Mouse (Mus musculus): ENCODE results near the gene Rexo1.

Gene Rexo1

DNA sequence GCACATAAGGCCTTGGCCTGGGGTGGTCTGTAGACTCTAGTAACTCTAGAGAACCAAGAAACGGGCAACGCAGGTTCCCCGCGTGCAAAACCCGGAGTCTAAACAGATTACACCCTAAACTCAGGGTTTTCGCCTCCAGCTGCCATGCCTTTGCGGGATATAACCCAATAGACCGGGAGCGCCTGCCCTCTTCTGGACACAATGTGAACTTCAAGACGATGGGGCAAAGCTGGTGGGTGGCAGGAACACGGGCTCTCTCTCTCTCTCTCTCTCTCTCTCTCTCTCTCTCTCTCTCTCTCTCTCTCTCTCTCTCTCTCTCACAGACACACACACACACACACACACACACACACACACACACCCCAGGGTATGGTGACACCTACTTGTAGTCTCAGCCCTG lies 55.1 kb downstream of the Rexo1 start:
- DNase-seq (ENCODE audit: inconsistent ontology term), result peak; percentile 56

DNA sequence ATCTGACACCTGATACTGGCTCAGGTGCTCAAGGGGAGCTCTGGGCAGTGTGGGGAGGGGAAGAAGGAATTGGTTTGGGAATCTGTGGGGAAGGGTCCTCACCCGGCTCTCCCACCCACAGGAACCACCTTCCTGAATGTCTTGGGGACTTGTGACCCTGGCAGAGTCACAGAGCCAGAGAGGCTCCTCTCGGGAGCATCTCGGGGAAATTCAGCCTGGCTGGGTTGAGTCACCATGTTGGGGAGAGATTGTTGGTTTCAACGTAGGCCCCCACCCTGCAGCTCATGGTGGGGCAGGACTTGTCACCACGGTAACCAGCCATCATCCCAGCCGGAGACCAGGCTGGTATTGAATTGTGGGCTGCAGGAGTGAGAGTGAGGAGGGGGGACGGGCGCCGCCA lies 56.6 kb downstream of the Rexo1 start:
- no peak for DNase-seq (ENCODE audit: inconsistent ontology term)

DNA sequence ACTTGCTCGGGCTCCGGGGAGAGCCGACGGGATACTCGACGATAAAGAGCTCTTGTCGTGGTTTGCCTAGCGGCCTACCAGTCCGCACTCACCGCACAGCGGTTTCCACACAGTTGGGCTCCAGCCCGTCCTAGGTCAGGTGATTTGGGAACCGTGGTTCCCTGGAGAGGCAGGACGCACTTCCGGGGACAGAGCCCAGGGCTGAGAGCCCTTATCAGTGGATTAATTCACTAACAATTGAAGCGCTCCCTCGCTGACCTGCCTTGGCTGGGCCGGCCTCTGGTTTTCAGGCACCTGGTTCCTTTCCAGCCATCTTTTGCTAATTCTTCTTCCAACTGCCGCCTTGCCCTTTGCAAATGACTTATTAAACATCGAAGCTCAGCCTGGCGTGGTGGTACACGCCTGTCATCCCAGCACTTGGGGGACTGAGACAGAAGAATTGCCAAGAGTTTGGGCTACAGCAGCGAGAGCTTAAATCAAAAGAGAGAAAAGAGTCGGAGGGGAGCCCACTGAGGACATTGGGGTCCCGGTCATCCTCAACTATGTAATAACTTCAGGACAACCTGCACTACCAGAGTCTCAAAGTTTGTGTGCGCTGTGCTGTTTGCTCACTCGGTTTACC lies 57.6 kb downstream of the Rexo1 start:
- DNase-seq (ENCODE audit: inconsistent ontology term), result no peak

DNA sequence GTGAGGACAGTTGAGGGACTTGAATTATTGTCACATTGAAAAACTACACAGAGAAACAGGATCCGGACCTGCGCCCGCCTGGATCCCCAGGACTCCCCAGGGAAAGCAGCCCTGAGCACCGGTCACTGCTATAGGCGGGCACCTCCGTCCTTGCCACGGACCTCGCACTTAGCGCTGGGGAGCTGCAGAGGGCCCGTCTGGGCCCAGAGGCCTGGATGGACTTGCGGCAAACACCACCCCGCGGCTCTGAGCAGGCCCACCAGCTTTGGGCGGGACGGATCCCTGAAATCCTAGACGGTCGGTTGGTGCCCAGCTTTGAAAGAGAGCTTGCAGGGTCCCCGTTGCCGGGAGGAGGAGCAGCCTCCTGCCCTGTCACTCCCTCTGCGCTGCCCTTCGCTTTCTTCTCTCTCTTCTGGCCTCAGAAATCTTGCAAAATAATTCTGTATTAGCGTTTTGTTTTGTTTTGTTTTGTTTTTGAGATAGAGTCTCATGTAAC lies 58.5 kb downstream of the Rexo1 start:
- DNase-seq (ENCODE audit: inconsistent ontology term), result no peak

DNA sequence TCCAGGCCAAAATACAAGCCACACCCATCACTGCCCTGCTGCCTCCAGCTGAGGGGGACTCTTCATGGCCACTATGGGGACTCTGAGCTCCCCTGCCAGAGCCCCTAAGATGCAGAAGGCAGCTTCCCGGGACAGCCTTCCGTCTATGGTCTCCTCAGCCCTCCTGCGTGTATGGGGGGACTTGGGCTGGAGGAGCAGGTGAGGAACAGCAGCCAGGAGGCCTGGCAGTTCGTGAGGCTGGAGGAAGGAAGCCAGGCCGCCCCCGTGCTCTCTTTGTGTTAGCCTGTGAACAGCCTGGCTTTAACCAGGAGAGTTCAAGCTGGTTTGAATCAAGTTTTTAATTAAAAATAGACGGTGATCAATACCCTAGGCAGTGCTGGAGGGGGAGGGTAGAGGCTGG lies 59.1 kb downstream of the Rexo1 start:
- no peak for DNase-seq (ENCODE audit: inconsistent ontology term)

DNA sequence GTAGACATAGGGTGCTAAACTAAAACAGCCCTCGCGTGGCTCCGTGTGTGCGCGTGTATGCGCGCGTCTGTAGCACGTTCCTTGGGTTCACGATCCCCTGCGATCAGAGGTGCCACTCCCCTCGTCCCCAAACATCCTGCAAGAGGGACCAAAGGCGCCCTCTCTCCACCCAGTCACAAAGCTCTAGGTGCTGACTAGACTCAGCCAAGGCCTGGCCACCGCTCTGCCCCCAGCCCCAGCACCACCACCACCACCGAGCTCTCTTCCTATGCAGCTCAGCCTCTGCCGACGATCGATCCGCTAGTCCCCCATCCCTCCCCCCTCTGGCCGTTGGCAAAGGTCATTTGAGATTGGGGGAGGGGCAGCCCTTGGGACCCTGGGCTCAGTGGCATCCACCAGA lies 64.9 kb downstream of the Rexo1 start:
- no peak for DNase-seq (ENCODE audit: inconsistent ontology term)

DNA sequence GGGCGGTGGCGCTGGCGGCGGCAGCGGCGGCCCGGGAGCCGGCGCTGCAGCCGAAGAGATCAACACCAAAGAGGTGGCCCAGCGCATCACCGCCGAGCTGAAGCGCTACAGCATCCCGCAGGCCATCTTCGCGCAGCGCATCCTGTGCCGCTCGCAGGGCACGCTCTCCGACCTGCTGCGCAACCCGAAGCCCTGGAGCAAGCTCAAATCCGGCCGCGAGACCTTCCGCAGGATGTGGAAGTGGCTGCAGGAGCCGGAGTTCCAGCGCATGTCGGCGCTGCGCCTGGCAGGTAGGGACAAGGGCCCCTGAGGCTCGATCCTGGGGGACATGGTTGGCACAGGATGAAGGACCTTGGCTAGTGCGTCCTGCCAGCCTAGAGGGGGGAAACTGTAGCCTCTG lies 65.5 kb downstream of the Rexo1 start:
- no peak for DNase-seq (ENCODE audit: inconsistent ontology term)

DNA sequence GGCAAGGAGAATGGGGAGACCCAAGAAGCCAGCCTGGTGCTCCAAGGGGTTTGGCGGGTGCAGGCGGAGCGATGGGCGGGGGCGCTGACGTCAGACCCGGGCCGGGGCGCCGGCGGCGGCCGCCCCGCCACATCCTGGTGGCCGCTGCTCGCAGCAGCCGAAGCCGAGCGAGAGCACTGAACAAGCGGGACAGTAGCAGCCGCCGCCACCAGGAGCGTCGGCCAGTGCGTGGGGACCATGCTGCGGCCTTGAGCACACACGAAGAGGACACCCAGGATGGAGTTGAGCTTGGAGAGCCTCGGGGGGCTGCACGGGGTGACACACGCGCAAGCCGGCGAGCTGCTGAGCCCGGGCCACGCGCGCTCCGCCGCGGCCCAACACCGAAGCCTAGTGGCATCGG lies 66.6 kb downstream of the Rexo1 start, which contains the start of gene Onecut3:
TSS of gene Onecut3 (plus strand) at position 104 of the 400 bp plus-strand sequence.
- DNase-seq (ENCODE audit: inconsistent ontology term), result peak; percentile 60

Data from Muller cell, postnatal 12 days (primary cell).